Mouse (Mus musculus) liver, adult 2 months (tissue): ENCODE results near the gene Tmem156. TPM values are rescaled to one million over a fixed set of nuclear protein-coding genes. Genes with fewer than 3 reads are reported as not detected.

Experiments used
- DNase-seq: peaks from one replicate; pipeline ENCODE4 v3.0.0-alpha.2; 2011; ENCODE audit warnings: low read depth, low spot score; ENCODE audit errors: extremely low read depth
- H3K27ac ChIP-seq: fragments of 200-500 bp; replicated peaks from 2 replicates; pipeline ENCODE4 v1.5.1; 2012; ENCODE audit warnings: low read depth, mild to moderate bottlenecking, control low read depth, inconsistent platforms, low read length; ENCODE audit not compliant: insufficient read depth
- H3K27me3 ChIP-seq: fragments of 200-500 bp; 2 replicates; pipeline ENCODE4 v1.6.1; 2012; ENCODE audit warnings: mild to moderate bottlenecking, moderate library complexity, low read length, inconsistent platforms; ENCODE audit not compliant: control insufficient read depth, insufficient read depth
- H3K36me3 ChIP-seq: fragments of 200-500 bp; 2 replicates; pipeline ENCODE4 v1.6.1; 2012; ENCODE audit warnings: low read length, inconsistent platforms; ENCODE audit not compliant: control insufficient read depth, insufficient read depth
- H3K4me1 ChIP-seq: fragments of 200-500 bp; 2 replicates; pipeline ENCODE4 v1.6.1; 2011; ENCODE audit warnings: low read length; ENCODE audit not compliant: control insufficient read depth, insufficient read depth
- H3K4me3 ChIP-seq: fragments of 200-500 bp; 2 replicates; pipeline ENCODE4 v1.5.1; 2011; ENCODE audit warnings: low read depth, mild to moderate bottlenecking, control low read depth, low read length, moderate library complexity; ENCODE audit not compliant: insufficient read depth
- H3K79me2 ChIP-seq: fragments of 200-500 bp; 2 replicates; pipeline ENCODE4 v1.6.1; 2012; ENCODE audit warnings: inconsistent platforms, mild to moderate bottlenecking, low read length, moderate library complexity; ENCODE audit not compliant: control insufficient read depth, insufficient read depth
- H3K9ac ChIP-seq: fragments of 200-500 bp; 2 replicates; pipeline ENCODE4 v1.6.1; 2012; ENCODE audit warnings: low read depth, mild to moderate bottlenecking, control low read depth, inconsistent platforms, low read length
- CTCF ChIP-seq: fragments of 200-500 bp; IDR thresholded peaks from 2 replicates; pipeline ENCODE4 v1.5.1; 2011; ENCODE audit warnings: low read depth, low read length, control low read depth
- POLR2A ChIP-seq: fragments of 200-500 bp; IDR thresholded peaks from 2 replicates; pipeline ENCODE4 v1.6.1; 2011; ENCODE audit warnings: low read length, control low read depth; ENCODE audit not compliant: insufficient read depth; ENCODE audit errors: extremely low read depth
- whole genome bisulfite sequencing: fragments of 180-500 bp; shearing (Covaris S2); methylation state at CpG from one replicate; pipeline ENCODE4 v1.1.7; 2018; 5-methylcytosine and 5-hydroxymethylcytosine counted together
- polyA plus RNA-seq: library from polyadenylated mRNA; depleted of rRNA; stranded (reverse); fragments of >200 nt; gene quantifications from 2 replicates; pipeline ENCODE4 v1.2.3, GENCODE M21; 2012; rRNA removed
- total RNA-seq: library from RNA; depleted of rRNA; stranded (reverse); fragments of >200 nt; gene quantifications from 2 replicates; pipeline ENCODE4 v1.2.3, GENCODE M21; 2014; rRNA removed

Gene Tmem156
- 0.40 and 0.65 TPM in 2 replicates for total RNA-seq
- not detected in 2 replicates for polyA plus RNA-seq

DNA sequence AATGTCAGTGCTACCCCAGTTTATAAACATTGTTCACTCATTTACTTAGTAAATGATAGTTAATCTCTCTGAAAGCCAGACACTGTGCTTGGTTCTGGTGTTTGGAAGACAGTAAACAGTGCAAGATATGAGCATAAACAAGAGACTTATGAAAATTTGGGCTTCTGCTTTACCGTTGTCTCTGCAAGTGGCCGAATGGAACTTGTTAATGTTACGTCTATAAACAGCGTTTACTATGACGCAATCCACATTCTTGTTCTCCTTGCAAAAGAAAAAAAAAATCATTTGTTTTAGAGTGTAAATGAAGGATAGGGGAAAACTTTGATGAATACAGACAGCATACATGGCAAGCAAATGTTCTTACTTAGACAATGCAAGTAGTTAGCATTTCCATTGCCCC lies at the start of gene Tmem156:
TSS of gene Tmem156 (minus strand) at position 212 of the 400 bp plus-strand sequence.
- Histone ChIP-seq H3K4me3 (no peak within 1 kb of the TSS), H3K9ac (no peak within 1 kb of the TSS), H3K79me2 (no peaks in the 10 kb centered on the region), H3K27me3 (no peaks in the 10 kb centered on the region), H3K4me1 (0 out of 2 replicates have a peak, but pooled peaks cover 2% of the 10 kb centered on the region), H3K36me3 (no peaks in the 10 kb centered on the region), H3K27ac (no peak within 1 kb of the TSS)
- DNase-seq, result peak; percentile 73
- TF ChIP-seq CTCF (no peak), POLR2A (no peak)
- 14% methylated on average over 5 of the region's 5 CpGs for WGBS

DNA sequence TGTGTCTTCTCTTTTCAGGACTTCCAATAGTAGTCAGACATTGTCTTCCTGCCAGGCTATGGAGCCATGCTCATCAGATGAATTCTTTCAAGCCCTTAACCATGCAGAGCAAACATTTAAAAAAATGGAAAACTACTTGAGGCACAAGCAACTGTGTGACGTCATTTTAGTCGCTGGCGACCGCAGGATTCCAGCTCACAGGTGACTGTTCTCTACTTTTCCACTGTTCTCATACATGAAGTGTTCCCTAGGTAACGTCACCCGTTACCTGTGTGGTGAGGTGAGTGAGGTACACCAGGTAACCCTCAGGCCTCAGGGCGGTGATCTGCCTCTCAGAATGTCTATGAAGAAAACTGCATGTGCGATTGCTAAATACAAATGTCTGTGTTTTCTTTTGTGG lies 49.3 kb upstream of the Tmem156 start:
- Histone ChIP-seq H3K79me2 (no peaks in the 10 kb centered on the region), H3K9ac (no peak overlapping the region), H3K4me3 (no peak overlapping the region), H3K27me3 (no peaks in the 10 kb centered on the region), H3K4me1 (no peaks in the 10 kb centered on the region), H3K27ac (no peak overlapping the region), H3K36me3 (peaks cover 20% of the 10 kb centered on the region; the same call in 1 of the 2 replicates)
- DNase-seq, result no peak
- 94% methylated on average over 8 of the region's 8 CpGs for WGBS
- TF ChIP-seq POLR2A, result no peak
- TF ChIP-seq CTCF, result no peak

GRCm38 (mm10) chr5:65137073-65137472 lies 45.1 kb upstream of the Tmem156 start:
- H3K27ac ChIP-seq, result no peak overlapping the region
- DNase-seq, result no peak
- H3K79me2 ChIP-seq, result no peaks in the 10 kb centered on the region
- TF ChIP-seq POLR2A (no peak), CTCF (no peak)
- no peaks in the 10 kb centered on the region for H3K4me1 ChIP-seq
- no peak overlapping the region for H3K9ac ChIP-seq
- peaks cover 7% of the 10 kb centered on the region; the same call in 1 of the 2 replicates for H3K36me3 ChIP-seq
- no peaks in the 10 kb centered on the region for H3K27me3 ChIP-seq
- no peak overlapping the region for H3K4me3 ChIP-seq
- WGBS, result 92% methylated on average over 6 of the region's 6 CpGs

GRCm38 (mm10) chr5:65136159-65136558 lies 44.2 kb upstream of the Tmem156 start:
- DNase-seq, result no peak
- Histone ChIP-seq H3K27ac (no peak overlapping the region), H3K9ac (no peak overlapping the region), H3K4me3 (no peak overlapping the region), H3K79me2 (peaks cover 2% of the 10 kb centered on the region; the same call in 1 of the 2 replicates), H3K36me3 (peaks cover 3% of the 10 kb centered on the region; the same call in 1 of the 2 replicates), H3K27me3 (no peaks in the 10 kb centered on the region), H3K4me1 (no peaks in the 10 kb centered on the region)
- TF ChIP-seq POLR2A (no peak), CTCF (no peak)
- 93% methylated on average over 7 of the region's 7 CpGs for WGBS

- H3K4me3 ChIP-seq, result no peak overlapping the region; the same call in 1 of the 2 replicates
- no peaks in the 10 kb centered on the region for H3K4me1 ChIP-seq
- DNase-seq, result peak; percentile 48
- H3K27ac ChIP-seq, result no peak overlapping the region
- peaks cover 3% of the 10 kb centered on the region; the same call in 1 of the 2 replicates for H3K79me2 ChIP-seq
- H3K27me3 ChIP-seq, result no peaks in the 10 kb centered on the region
- no peak for TF ChIP-seq POLR2A
- TF ChIP-seq CTCF, result no peak
- 45% methylated on average over 20 of the region's 20 CpGs for WGBS
- no peaks in the 10 kb centered on the region for H3K36me3 ChIP-seq
- H3K9ac ChIP-seq, result no peak overlapping the region
These were observed 39.4 kb upstream of the Tmem156 start for GRCm38 (mm10) chr5:65131211-65131879.

GRCm38 (mm10) chr5:65130528-65131210 lies 38.7 kb upstream of the Tmem156 start:
- 24% methylated on average over 12 of the region's 12 CpGs for WGBS
- no peak for DNase-seq
- H3K27ac ChIP-seq, result no peak overlapping the region
- no peaks in the 10 kb centered on the region for H3K4me1 ChIP-seq
- H3K36me3 ChIP-seq, result no peaks in the 10 kb centered on the region
- peaks cover 3% of the 10 kb centered on the region; the same call in 1 of the 2 replicates for H3K79me2 ChIP-seq
- no peak overlapping the region for H3K9ac ChIP-seq
- no peaks in the 10 kb centered on the region for H3K27me3 ChIP-seq
- H3K4me3 ChIP-seq, result no peak overlapping the region
- no peak for TF ChIP-seq POLR2A
- TF ChIP-seq CTCF, result no peak
